Mouse (Mus musculus) embryonic facial prominence, embryonic 10.5 days (tissue): Measurements from ENCODE around the gene Lrp8. TPM values are rescaled to one million over a fixed set of nuclear protein-coding genes. Genes with fewer than 3 reads are reported as not detected.

Experiments
- DNase-seq: peaks from one replicate; pipeline ENCODE4 v3.0.0-alpha.2; 2017; ENCODE audit warnings: low spot score
- H3K27ac ChIP-seq: fragments of 300-500 bp; sonication (generic); replicated peaks from 2 replicates; pipeline ENCODE4 v1.5.1; 2016; ENCODE audit warnings: mild to moderate bottlenecking
- H3K27me3 ChIP-seq: fragments of 300-500 bp; sonication (generic); replicated peaks from 2 replicates; pipeline ENCODE4 v1.6.1; 2016; ENCODE audit warnings: low read depth, mild to moderate bottlenecking; ENCODE audit not compliant: poor library complexity, severe bottlenecking
- H3K36me3 ChIP-seq: fragments of 300-500 bp; sonication (generic); replicated peaks from 2 replicates; pipeline ENCODE4 v1.6.1; 2016; ENCODE audit warnings: mild to moderate bottlenecking, moderate library complexity
- H3K4me1 ChIP-seq: fragments of 300-500 bp; sonication (generic); 2 replicates; pipeline ENCODE4 v1.6.1; 2016
- H3K4me3 ChIP-seq: fragments of 300-500 bp; sonication (generic); 2 replicates; pipeline ENCODE4 v1.5.1; 2016; ENCODE audit warnings: mild to moderate bottlenecking, moderate library complexity
- H3K9me3 ChIP-seq: fragments of 300-500 bp; sonication (generic); 2 replicates; pipeline ENCODE4 v1.6.1; 2016; ENCODE audit warnings: mild to moderate bottlenecking
- WGBS: fragments of 180-500 bp; shearing (Covaris S2); methylation state at CpG from one replicate; pipeline ENCODE4 v1.1.7; 2016; 5-methylcytosine and 5-hydroxymethylcytosine counted together
- polyA plus RNA-seq: library from polyadenylated mRNA; unstranded; fragments of >200 nt; fragmentation: Nextera tagmentation; extraction: Ambion mirVana; gene quantifications from 2 replicates; pipeline ENCODE4 v1.2.1, GENCODE M21; 2016

The Lrp8 gene
- polyA plus RNA-seq, 1 experiment from 2014 or later: 7.4 TPM

GRCm38 (mm10) chr4:107783541-107783940, 18.5 kb upstream of the Lrp8 start:
- Histone ChIP-seq H3K36me3 (no peaks in the 10 kb centered on the region), H3K4me1 (peaks cover 30% of the 10 kb centered on the region), H3K4me3 (no peak overlapping the region), H3K9me3 (no peaks in the 10 kb centered on the region), H3K27me3 (peaks cover 18% of the 10 kb centered on the region; the same call in 1 of the 2 replicates), H3K27ac (no peak overlapping the region; the same call in 1 of the 2 replicates)
- DNase-seq: no peak
- WGBS: 78% methylated on average over 10 of the region's 10 CpGs

GRCm38 (mm10) chr4:107788841-107789240, 13.2 kb upstream of the Lrp8 start:
- peaks cover 7% of the 10 kb centered on the region for H3K4me1 ChIP-seq
- no peaks in the 10 kb centered on the region for H3K27me3 ChIP-seq
- H3K9me3 ChIP-seq: no peaks in the 10 kb centered on the region
- no peak overlapping the region for H3K4me3 ChIP-seq
- H3K36me3 ChIP-seq: no peaks in the 10 kb centered on the region
- DNase-seq: no peak
- H3K27ac ChIP-seq: no peak overlapping the region
- WGBS: 84% methylated on average over 6 of the region's 6 CpGs

- Histone ChIP-seq H3K9me3 (no peaks in the 10 kb centered on the region), H3K36me3 (peaks cover 10% of the 10 kb centered on the region), H3K4me1 (peaks cover 43% of the 10 kb centered on the region), H3K27me3 (peaks cover 45% of the 10 kb centered on the region), H3K4me3 (no peak overlapping the region), H3K27ac (no peak overlapping the region)
- no peak for DNase-seq
- WGBS: 83% methylated on average over 6 of the region's 6 CpGs
Observed at GRCm38 (mm10) chr4:107800801-107801200, 1.3 kb upstream of the Lrp8 start.

GRCm38 (mm10) chr4:107801366-107802184, 486 bp upstream of the Lrp8 start:
- WGBS: 3% methylated on average over 39 of the region's 41 CpGs
- Histone ChIP-seq H3K27ac (peak overlapping the region; percentile 91), H3K4me1 (peaks cover 43% of the 10 kb centered on the region), H3K27me3 (peaks cover 38% of the 10 kb centered on the region), H3K36me3 (peaks cover 17% of the 10 kb centered on the region), H3K4me3 (peak overlapping the region; percentile 83), H3K9me3 (no peaks in the 10 kb centered on the region)
- DNase-seq: peak; percentile 87

- Histone ChIP-seq H3K9me3 (no peaks in the 10 kb centered on the region), H3K36me3 (peaks cover 25% of the 10 kb centered on the region), H3K27ac (peak overlapping the region; percentile 91), H3K27me3 (peaks cover 38% of the 10 kb centered on the region), H3K4me3 (peak overlapping the region; percentile 83), H3K4me1 (peaks cover 44% of the 10 kb centered on the region)
- WGBS: under 1% methylated on average over 65 of the region's 65 CpGs
- peak; percentile 68 for DNase-seq
Observed at GRCm38 (mm10) chr4:107802450-107803331, 630 bp downstream of the Lrp8 start.

GRCm38 (mm10) chr4:107803351-107804106, 1.5 kb downstream of the Lrp8 start:
- peak; percentile 93 for DNase-seq
- Histone ChIP-seq H3K27me3 (peaks cover 38% of the 10 kb centered on the region), H3K4me3 (peak overlapping the region; percentile 83), H3K27ac (peak overlapping the region; percentile 91), H3K36me3 (peaks cover 33% of the 10 kb centered on the region), H3K4me1 (peaks cover 49% of the 10 kb centered on the region), H3K9me3 (no peaks in the 10 kb centered on the region)
- whole genome bisulfite sequencing: under 1% methylated on average over 46 of the region's 46 CpGs

GRCm38 (mm10) chr4:107805491-107805890, 3.4 kb downstream of the Lrp8 start:
- Histone ChIP-seq H3K27me3 (peaks cover 21% of the 10 kb centered on the region), H3K4me3 (no peak overlapping the region), H3K27ac (no peak overlapping the region), H3K4me1 (peaks cover 49% of the 10 kb centered on the region), H3K9me3 (no peaks in the 10 kb centered on the region), H3K36me3 (peaks cover 49% of the 10 kb centered on the region)
- no peak for DNase-seq
- 72% methylated on average over 3 of the region's 3 CpGs for WGBS

- WGBS: 64% methylated on average over 4 of the region's 4 CpGs
- no peak overlapping the region for H3K4me3 ChIP-seq
- H3K27ac ChIP-seq: no peak overlapping the region
- H3K36me3 ChIP-seq: peaks cover 58% of the 10 kb centered on the region
- H3K27me3 ChIP-seq: peaks cover 16% of the 10 kb centered on the region
- DNase-seq: no peak
- H3K4me1 ChIP-seq: peaks cover 43% of the 10 kb centered on the region
- no peaks in the 10 kb centered on the region for H3K9me3 ChIP-seq
Observed at GRCm38 (mm10) chr4:107807796-107808195, 5.7 kb downstream of the Lrp8 start.

GRCm38 (mm10) chr4:107808655-107809054, 6.6 kb downstream of the Lrp8 start:
- Histone ChIP-seq H3K4me3 (no peak overlapping the region), H3K4me1 (peaks cover 34% of the 10 kb centered on the region), H3K9me3 (no peaks in the 10 kb centered on the region), H3K27me3 (peaks cover 16% of the 10 kb centered on the region), H3K27ac (no peak overlapping the region), H3K36me3 (peaks cover 62% of the 10 kb centered on the region)
- DNase-seq: no peak

GRCm38 (mm10) chr4:107811006-107811405, 8.9 kb downstream of the Lrp8 start:
- no peaks in the 10 kb centered on the region for H3K27me3 ChIP-seq
- no peak for DNase-seq
- 92% methylated on average over 3 of the region's 3 CpGs for WGBS
- peaks cover 17% of the 10 kb centered on the region for H3K4me1 ChIP-seq
- no peaks in the 10 kb centered on the region for H3K9me3 ChIP-seq
- H3K27ac ChIP-seq: no peak overlapping the region
- no peak overlapping the region for H3K4me3 ChIP-seq
- H3K36me3 ChIP-seq: peaks cover 60% of the 10 kb centered on the region

- 52% methylated on average over 10 of the region's 10 CpGs for whole genome bisulfite sequencing
- H3K27me3 ChIP-seq: no peaks in the 10 kb centered on the region
- H3K9me3 ChIP-seq: no peaks in the 10 kb centered on the region
- peaks cover 59% of the 10 kb centered on the region for H3K36me3 ChIP-seq
- no peak for DNase-seq
- no peak overlapping the region for H3K4me3 ChIP-seq
- peaks cover 19% of the 10 kb centered on the region for H3K4me1 ChIP-seq
- no peak overlapping the region; the same call in 1 of the 2 replicates for H3K27ac ChIP-seq
Observed at GRCm38 (mm10) chr4:107811716-107812330, 9.8 kb downstream of the Lrp8 start.

GRCm38 (mm10) chr4:107812336-107812735, 10.3 kb downstream of the Lrp8 start:
- WGBS: 85% methylated on average over 6 of the region's 6 CpGs
- Histone ChIP-seq H3K4me1 (peaks cover 22% of the 10 kb centered on the region), H3K9me3 (no peaks in the 10 kb centered on the region), H3K27ac (no peak overlapping the region; the same call in 1 of the 2 replicates), H3K4me3 (no peak overlapping the region), H3K27me3 (no peaks in the 10 kb centered on the region), H3K36me3 (peaks cover 60% of the 10 kb centered on the region)
- no peak for DNase-seq
